Mouse (Mus musculus): Measurements from ENCODE around the gene Mta2. TPM values are rescaled to one million over a fixed set of nuclear protein-coding genes. Genes with fewer than 3 reads are reported as not detected.

Gene Mta2
- polyA plus RNA-seq, 1 experiment = 78.6 TPM

DNA sequence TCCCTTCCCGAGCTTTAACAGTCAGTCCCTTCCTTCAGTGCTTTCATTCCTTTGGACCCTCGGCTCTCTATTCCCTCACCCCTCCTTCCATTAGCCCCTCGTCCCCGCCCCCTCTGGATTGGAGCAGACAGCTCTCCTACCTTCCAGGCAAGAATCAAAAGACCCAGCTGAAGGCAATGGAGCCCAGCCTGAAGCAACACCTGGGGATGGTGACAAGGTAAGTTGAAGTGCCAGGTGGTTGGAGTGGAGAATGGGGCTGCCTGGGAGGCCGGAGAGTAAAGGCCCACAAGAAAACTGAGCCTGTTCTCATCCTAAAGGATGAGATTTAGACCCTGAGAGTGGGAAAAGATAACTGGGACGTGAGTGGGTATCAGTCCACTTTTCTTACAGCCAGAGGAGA, 33.1 kb upstream of the Mta2 start:
- Histone ChIP-seq H3K4me1 (ENCODE audit: control insufficient read depth, insufficient read depth, low read length) (no peaks in the 10 kb centered on the region), H3K27ac (ENCODE audit: insufficient read depth, low read depth, low read length) (no peak overlapping the region), H3K4me3 (ENCODE audit: insufficient read depth, low read length) (no peak overlapping the region)
- TF ChIP-seq CTCF (IDR thresholded peaks at IDR 0.05; ENCODE audit: low read depth, low read length) = no peak
- TF ChIP-seq POLR2A (IDR thresholded peaks at IDR 0.05; ENCODE audit: borderline replicate concordance, low read depth, low read length) = no peak

DNA sequence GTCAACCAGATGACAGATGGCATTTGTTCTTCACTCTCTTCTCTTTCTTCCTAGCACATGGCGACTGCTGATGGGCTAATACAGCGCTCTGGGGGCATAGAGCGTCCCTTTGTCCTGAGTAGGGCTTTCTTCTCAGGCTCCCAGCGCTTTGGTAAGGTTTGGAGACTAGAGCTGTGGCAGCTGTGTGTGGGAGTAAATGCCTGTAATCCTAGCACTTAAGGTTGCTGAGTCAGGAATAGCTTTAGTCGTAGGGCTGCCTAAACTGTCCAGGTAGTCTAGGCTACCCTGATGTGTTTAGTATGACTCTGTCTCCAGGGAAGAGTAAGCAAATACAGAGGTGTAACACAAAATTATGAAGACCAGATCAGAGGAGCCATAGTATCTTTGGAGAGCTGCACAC, 29.9 kb upstream of the Mta2 start:
- Histone ChIP-seq H3K4me1 (ENCODE audit: control insufficient read depth, insufficient read depth, low read length) (no peaks in the 10 kb centered on the region), H3K27ac (ENCODE audit: insufficient read depth, low read depth, low read length) (no peak overlapping the region), H3K4me3 (ENCODE audit: insufficient read depth, low read length) (no peak overlapping the region)
- TF ChIP-seq CTCF (IDR thresholded peaks at IDR 0.05; ENCODE audit: low read depth, low read length) = no peak

DNA sequence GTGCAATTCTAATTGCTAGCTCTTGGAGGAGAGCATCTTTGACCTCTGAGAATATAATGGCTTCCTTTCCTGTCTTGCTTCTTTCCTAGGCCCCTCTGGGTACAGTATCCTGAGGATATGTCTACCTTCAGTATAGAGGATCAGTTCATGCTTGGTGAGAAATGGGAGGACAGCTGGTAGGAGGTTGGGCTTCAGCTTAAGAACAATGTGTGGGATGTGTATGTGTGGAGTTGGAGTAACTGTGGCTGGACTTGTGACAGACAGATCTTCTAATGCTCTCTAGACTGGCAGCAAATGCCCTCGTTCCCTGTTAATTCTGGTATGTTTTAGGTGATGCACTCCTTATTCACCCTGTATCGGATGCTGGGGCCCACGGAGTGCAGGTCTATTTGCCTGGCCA, 27.5 kb upstream of the Mta2 start:
- no peak for TF ChIP-seq POLR2A (IDR thresholded peaks at IDR 0.05; ENCODE audit: borderline replicate concordance, low read depth, low read length)
- TF ChIP-seq CTCF (IDR thresholded peaks at IDR 0.05; ENCODE audit: low read depth, low read length) = no peak
- Histone ChIP-seq H3K4me3 (ENCODE audit: insufficient read depth, low read length) (no peak overlapping the region), H3K4me1 (ENCODE audit: control insufficient read depth, insufficient read depth, low read length) (no peaks in the 10 kb centered on the region), H3K27ac (ENCODE audit: insufficient read depth, low read depth, low read length) (no peak overlapping the region)

DNA sequence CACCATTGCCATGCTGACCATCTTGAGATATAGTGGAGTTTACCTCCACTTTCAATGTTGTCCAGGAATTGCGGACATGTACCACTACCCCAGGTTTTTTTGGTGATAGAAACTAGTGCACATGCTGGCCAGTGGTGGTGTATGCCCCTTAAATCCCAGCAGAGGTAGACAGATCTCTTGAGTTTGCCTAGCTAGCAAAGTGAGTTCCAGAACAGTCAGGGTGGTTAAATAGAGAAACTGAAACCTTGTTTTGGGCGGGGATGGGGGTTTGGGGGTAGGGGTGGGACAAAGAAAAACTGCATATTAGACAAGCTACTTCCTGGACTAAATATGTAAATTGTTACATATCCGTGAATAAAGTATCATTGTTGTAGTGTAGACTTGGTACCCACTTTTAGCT, 22.7 kb upstream of the Mta2 start:
- Histone ChIP-seq H3K4me3 (ENCODE audit: insufficient read depth, low read length) (no peak overlapping the region), H3K27ac (ENCODE audit: insufficient read depth, low read depth, low read length) (no peak overlapping the region), H3K4me1 (ENCODE audit: control insufficient read depth, insufficient read depth, low read length) (peaks cover 15% of the 10 kb centered on the region)
- TF ChIP-seq POLR2A (IDR thresholded peaks at IDR 0.05; ENCODE audit: borderline replicate concordance, low read depth, low read length) (no peak), CTCF (IDR thresholded peaks at IDR 0.05; ENCODE audit: low read depth, low read length) (no peak)

DNA sequence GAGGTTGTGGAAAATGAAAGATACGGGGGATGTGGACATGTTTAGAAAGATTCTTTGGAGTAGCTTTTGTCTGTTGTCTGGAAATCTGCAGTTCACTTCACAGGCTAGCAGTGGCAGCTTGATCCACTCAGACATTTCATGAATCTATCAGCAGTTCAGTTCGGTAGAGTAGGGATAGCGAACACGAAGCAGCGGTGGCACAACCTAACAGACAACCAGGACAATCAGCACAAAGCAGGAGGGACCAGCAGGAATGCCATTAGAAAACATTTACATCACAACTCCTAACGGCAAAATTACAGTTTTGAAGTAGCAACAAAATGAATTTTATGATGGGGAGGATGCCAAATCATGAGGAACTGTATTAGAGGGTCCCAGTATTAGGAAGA, 22.0 kb upstream of the Mta2 start:
- H3K4me1 ChIP-seq (ENCODE audit: control insufficient read depth, insufficient read depth, low read length) = peaks cover 15% of the 10 kb centered on the region
- peak overlapping the region; percentile 36; the same call in 1 of the 2 replicates for H3K4me3 ChIP-seq (ENCODE audit: insufficient read depth, low read length)
- H3K27ac ChIP-seq (ENCODE audit: insufficient read depth, low read depth, low read length) = peak overlapping the region; percentile 66; the same call in 1 of the 2 replicates
- TF ChIP-seq CTCF (IDR thresholded peaks at IDR 0.05; ENCODE audit: low read depth, low read length) = no peak

DNA sequence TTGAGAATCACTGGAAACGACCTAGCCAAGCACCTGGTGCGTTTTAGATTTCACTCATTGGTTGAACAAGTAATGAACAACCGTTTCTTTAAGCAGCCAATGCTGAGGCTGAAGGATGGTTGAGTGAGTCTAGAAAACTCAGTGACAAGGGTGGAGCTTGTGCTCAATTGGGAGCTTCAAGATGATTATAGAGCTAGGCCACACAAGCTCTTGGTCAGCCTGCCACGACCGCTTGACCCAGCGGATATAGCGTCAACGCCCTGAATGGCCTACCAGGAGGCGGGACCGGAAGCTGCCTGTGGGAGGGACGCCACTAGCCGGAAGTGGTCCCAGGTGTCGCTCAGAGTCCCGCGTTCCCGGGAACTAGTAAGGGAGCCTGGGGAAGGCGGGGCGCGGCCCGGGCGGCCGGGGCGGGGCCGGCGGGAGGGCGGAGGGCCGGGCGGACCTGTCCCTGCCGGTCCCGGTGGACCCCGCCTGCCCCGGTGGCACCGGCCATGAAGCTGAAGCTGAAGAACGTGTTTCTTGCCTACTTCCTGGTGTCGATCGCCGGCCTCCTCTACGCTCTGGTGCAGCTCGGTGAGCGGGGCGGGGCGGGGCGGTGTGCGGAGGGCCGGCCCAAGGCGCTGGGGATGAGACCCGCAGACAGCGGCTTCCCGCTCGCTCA, 21.5 kb upstream of the Mta2 start, which contains the start of gene B3gat3:
TSS of gene B3gat3 (plus strand) at position 302 of the 664 bp plus-strand sequence.
- TF ChIP-seq CTCF (IDR thresholded peaks at IDR 0.05; ENCODE audit: low read depth, low read length) = no peak
- TF ChIP-seq POLR2A (IDR thresholded peaks at IDR 0.05; ENCODE audit: borderline replicate concordance, low read depth, low read length) = no peak
- H3K27ac ChIP-seq (ENCODE audit: insufficient read depth, low read depth, low read length) = peak within 1 kb of the TSS; percentile 68
- H3K4me3 ChIP-seq (ENCODE audit: insufficient read depth, low read length) = peak within 1 kb of the TSS; percentile 67
- H3K4me1 ChIP-seq (ENCODE audit: control insufficient read depth, insufficient read depth, low read length) = peaks cover 15% of the 10 kb centered on the region

DNA sequence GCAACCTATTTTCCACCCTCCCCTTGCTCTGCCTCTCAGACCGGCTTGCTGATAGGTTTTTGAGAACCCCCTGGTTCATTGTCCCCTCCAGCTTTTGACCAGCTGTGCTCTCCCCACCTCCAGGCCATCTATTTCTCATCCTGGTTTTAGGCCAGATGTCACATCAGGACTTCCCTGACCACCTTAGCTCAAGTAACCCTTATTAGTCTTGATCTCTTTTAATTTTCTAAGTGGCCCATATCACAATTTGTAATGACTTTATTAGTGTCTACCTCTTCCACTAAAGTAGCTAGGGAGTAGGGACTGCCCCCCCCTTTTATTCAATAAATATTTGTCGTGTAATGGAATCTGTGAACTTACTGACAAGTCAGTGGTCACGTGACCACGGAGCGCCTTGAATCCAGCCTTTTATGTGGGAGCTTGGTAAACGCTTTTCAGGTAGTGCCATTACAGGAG, 20.8 kb upstream of the Mta2 start:
- peak overlapping the region; percentile 68 for H3K27ac ChIP-seq (ENCODE audit: insufficient read depth, low read depth, low read length)
- peak overlapping the region; percentile 67 for H3K4me3 ChIP-seq (ENCODE audit: insufficient read depth, low read length)
- peaks cover 15% of the 10 kb centered on the region for H3K4me1 ChIP-seq (ENCODE audit: control insufficient read depth, insufficient read depth, low read length)
- TF ChIP-seq CTCF (IDR thresholded peaks at IDR 0.05; ENCODE audit: low read depth, low read length) (no peak), POLR2A (IDR thresholded peaks at IDR 0.05; ENCODE audit: borderline replicate concordance, low read depth, low read length) (no peak; the same call in 1 of the 2 replicates)

DNA sequence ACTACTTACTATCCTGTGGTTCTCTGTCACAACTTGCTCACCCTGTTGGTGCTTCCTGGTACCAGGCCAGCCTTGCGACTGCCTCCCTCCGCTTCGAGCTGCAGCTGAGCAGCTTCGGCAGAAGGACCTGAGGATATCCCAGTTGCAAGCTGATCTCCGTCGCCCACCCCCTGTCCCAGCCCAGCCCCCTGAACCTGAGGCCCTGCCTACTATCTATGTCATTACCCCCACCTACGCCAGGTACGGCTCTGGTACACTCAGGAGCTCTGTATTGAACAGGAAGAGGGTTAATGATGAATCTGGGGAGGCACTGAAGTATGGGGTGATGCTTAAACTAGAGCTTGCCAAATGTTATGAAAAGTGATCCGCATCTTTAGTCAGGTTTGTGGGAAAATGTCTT, 19.9 kb upstream of the Mta2 start:
- Histone ChIP-seq H3K27ac (ENCODE audit: insufficient read depth, low read depth, low read length) (no peak overlapping the region), H3K4me3 (ENCODE audit: insufficient read depth, low read length) (no peak overlapping the region), H3K4me1 (ENCODE audit: control insufficient read depth, insufficient read depth, low read length) (peaks cover 15% of the 10 kb centered on the region)
- TF ChIP-seq CTCF (IDR thresholded peaks at IDR 0.05; ENCODE audit: low read depth, low read length) (no peak), POLR2A (IDR thresholded peaks at IDR 0.05; ENCODE audit: borderline replicate concordance, low read depth, low read length) (no peak)

DNA sequence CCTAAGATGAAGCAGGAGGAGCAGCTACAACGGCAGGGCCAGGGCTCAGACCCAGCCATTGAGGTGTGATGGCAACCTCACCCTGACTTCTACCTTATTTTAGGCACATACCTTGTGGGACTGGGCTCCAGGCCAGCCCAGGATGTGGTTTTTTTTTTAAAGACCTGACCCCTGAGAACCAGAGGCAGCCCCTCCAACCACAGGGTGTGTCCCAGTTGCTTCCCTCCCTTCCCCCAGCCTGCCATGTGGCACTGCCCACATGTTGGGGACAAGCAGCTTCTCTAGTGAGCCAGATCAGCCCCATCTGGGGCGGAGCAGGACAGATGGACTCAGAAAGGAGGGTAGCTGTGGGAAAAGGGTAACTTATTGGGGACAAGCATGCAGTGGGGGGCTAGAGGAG, 14.9 kb upstream of the Mta2 start:
- Histone ChIP-seq H3K27ac (ENCODE audit: insufficient read depth, low read depth, low read length) (no peak overlapping the region), H3K4me1 (ENCODE audit: control insufficient read depth, insufficient read depth, low read length) (peaks cover 13% of the 10 kb centered on the region)
- TF ChIP-seq POLR2A (IDR thresholded peaks at IDR 0.05; ENCODE audit: borderline replicate concordance, low read depth, low read length) = no peak
- TF ChIP-seq CTCF (IDR thresholded peaks at IDR 0.05; ENCODE audit: low read depth, low read length) = no peak

DNA sequence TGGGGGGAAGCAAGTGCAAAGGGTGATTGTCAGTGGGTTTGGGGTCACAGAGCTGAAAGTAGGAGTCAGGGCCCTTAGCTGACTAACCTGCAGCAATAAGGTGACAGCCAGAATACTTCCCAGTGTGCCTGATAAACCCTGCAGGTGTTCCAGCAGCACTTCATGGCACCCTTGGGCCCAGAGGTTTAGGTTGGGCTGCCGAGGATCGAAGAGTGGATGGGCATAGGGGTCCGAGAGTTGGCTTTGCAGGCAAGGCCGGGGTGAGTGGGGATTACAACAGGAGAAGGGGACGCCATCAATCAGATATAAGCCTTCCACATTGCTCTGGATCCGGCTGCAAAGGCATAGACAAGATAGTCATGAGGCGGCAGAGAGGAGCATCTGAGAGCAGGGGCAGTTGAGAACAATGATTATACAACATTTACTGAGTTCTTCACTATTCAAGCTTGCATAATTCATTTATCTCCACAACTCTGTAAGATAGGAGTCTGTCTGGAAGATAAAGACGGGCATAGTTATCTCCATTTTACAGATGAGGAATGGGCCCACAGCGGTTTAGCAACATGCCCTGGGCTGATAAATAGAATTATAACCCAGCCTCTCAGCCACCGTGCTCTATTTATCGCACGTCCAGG, 13.7 kb upstream of the Mta2 start:
- TF ChIP-seq POLR2A (IDR thresholded peaks at IDR 0.05; ENCODE audit: borderline replicate concordance, low read depth, low read length) = no peak
- TF ChIP-seq CTCF (IDR thresholded peaks at IDR 0.05; ENCODE audit: low read depth, low read length) = no peak
- Histone ChIP-seq H3K4me1 (ENCODE audit: control insufficient read depth, insufficient read depth, low read length) (peaks cover 6% of the 10 kb centered on the region), H3K4me3 (ENCODE audit: insufficient read depth, low read length) (no peak overlapping the region), H3K27ac (ENCODE audit: insufficient read depth, low read depth, low read length) (no peak overlapping the region)

More for the DNA sequence above, 14.9 kb upstream of the Mta2 start:
- no peak overlapping the region for H3K4me3 ChIP-seq (ENCODE audit: insufficient read depth, low read length)
